Mouse (Mus musculus): Measurements from ENCODE around the gene Plxdc2.
"Not testable (repeated sequence)": the region's sequence is repeated elsewhere in the genome, so short reads cannot be mapped to it uniquely, and the experiment has no call there.

The Plxdc2 gene

GRCm38 (mm10) chr2:16743568-16743967 lies 387.5 kb downstream of the Plxdc2 start:
- DNase-seq (ENCODE audit: low spot score in 2 of 2) = no peak

- DNase-seq (ENCODE audit: low spot score in 2 of 2) = no peak
Measured at GRCm38 (mm10) chr2:16749302-16749909, 393.3 kb downstream of the Plxdc2 start.

- DNase-seq (ENCODE audit: low spot score in 2 of 2) = no peak
Measured at GRCm38 (mm10) chr2:16757158-16757557, 401.1 kb downstream of the Plxdc2 start.

GRCm38 (mm10) chr2:16759766-16760165 lies 403.7 kb downstream of the Plxdc2 start:
- DNase-seq (ENCODE audit: low spot score in 2 of 2) = no peak

- not testable (repeated sequence) for DNase-seq (ENCODE audit: low spot score in 2 of 2)
Measured at GRCm38 (mm10) chr2:16769149-16769548, 413.0 kb downstream of the Plxdc2 start.

- DNase-seq (ENCODE audit: low spot score in 2 of 2) = no peak
Measured at GRCm38 (mm10) chr2:16773398-16774113, 417.5 kb downstream of the Plxdc2 start.

- no peak for DNase-seq (ENCODE audit: low spot score in 2 of 2)
Measured at GRCm38 (mm10) chr2:16774114-16774433, 418.0 kb downstream of the Plxdc2 start.

- no peak for DNase-seq (ENCODE audit: low spot score in 2 of 2)
Measured at GRCm38 (mm10) chr2:16795283-16795682, 439.2 kb downstream of the Plxdc2 start.
